Mouse (Mus musculus): Measurements from ENCODE around the gene Myo10. TPM values are rescaled to one million over a fixed set of nuclear protein-coding genes. Genes with fewer than 3 reads are reported as not detected.

Gene Myo10
- polyA plus RNA-seq, 1 experiment from 2014 or later: 38.0 TPM

- H3K36me3 ChIP-seq: peaks cover 4% of the 10 kb centered on the region
- H3K9me3 ChIP-seq: no peaks in the 10 kb centered on the region
- H3K4me3 ChIP-seq: peak overlapping the region; percentile 30; the same call in 1 of the 2 replicates
- WGBS: 59% methylated on average over 5 of the region's 5 CpGs
- H3K9ac ChIP-seq: no peak overlapping the region
- peak overlapping the region; percentile 97 for H3K27ac ChIP-seq
- no peak for ATAC-seq (ENCODE audit: borderline replicate concordance, extremely low read depth, low FRiP score, low TSS enrichment)
- peaks cover 47% of the 10 kb centered on the region for H3K4me1 ChIP-seq
- H3K4me2 ChIP-seq: peak overlapping the region; percentile 48
- H3K27me3 ChIP-seq: no peaks in the 10 kb centered on the region
Observed at GRCm38 (mm10) chr15:25760304-25760703, 138.0 kb downstream of the Myo10 start.

GRCm38 (mm10) chr15:25761049-25761448 is 138.7 kb downstream of the Myo10 start:
- Histone ChIP-seq H3K9ac (no peak overlapping the region), H3K36me3 (peaks cover 4% of the 10 kb centered on the region), H3K4me1 (peaks cover 52% of the 10 kb centered on the region), H3K4me2 (no peak overlapping the region), H3K27me3 (no peaks in the 10 kb centered on the region), H3K9me3 (no peaks in the 10 kb centered on the region), H3K4me3 (no peak overlapping the region), H3K27ac (no peak overlapping the region; the same call in 1 of the 2 replicates)
- 87% methylated on average over 2 of the region's 2 CpGs for WGBS
- ATAC-seq (ENCODE audit: borderline replicate concordance, extremely low read depth, low FRiP score, low TSS enrichment): no peak

- Histone ChIP-seq H3K36me3 (no peaks in the 10 kb centered on the region; the same call in 1 of the 2 replicates), H3K4me1 (peaks cover 55% of the 10 kb centered on the region), H3K9ac (no peak overlapping the region), H3K27ac (peak overlapping the region; percentile 17; the same call in 1 of the 2 replicates), H3K27me3 (no peaks in the 10 kb centered on the region), H3K4me3 (no peak overlapping the region), H3K4me2 (no peak overlapping the region), H3K9me3 (no peaks in the 10 kb centered on the region)
- peak; percentile 12; the same call in 1 of the 2 replicates for ATAC-seq (ENCODE audit: borderline replicate concordance, extremely low read depth, low FRiP score, low TSS enrichment)
- 38% methylated on average over 8 of the region's 8 CpGs for WGBS
Observed at GRCm38 (mm10) chr15:25761800-25762211, 139.5 kb downstream of the Myo10 start.

GRCm38 (mm10) chr15:25762306-25762705 is 140.0 kb downstream of the Myo10 start:
- WGBS: 34% methylated on average over 8 of the region's 8 CpGs
- Histone ChIP-seq H3K27ac (peak overlapping the region; percentile 17; the same call in 1 of the 2 replicates), H3K9ac (no peak overlapping the region), H3K36me3 (no peaks in the 10 kb centered on the region; the same call in 1 of the 2 replicates), H3K9me3 (no peaks in the 10 kb centered on the region), H3K27me3 (no peaks in the 10 kb centered on the region), H3K4me2 (no peak overlapping the region), H3K4me3 (no peak overlapping the region), H3K4me1 (peaks cover 60% of the 10 kb centered on the region)
- no peak for ATAC-seq (ENCODE audit: borderline replicate concordance, extremely low read depth, low FRiP score, low TSS enrichment)

- WGBS: 83% methylated on average over 7 of the region's 7 CpGs
- Histone ChIP-seq H3K4me2 (no peak overlapping the region), H3K4me3 (no peak overlapping the region), H3K27me3 (no peaks in the 10 kb centered on the region), H3K4me1 (peaks cover 65% of the 10 kb centered on the region), H3K9me3 (no peaks in the 10 kb centered on the region), H3K36me3 (no peaks in the 10 kb centered on the region; the same call in 1 of the 2 replicates), H3K9ac (no peak overlapping the region), H3K27ac (no peak overlapping the region)
- no peak for ATAC-seq (ENCODE audit: borderline replicate concordance, extremely low read depth, low FRiP score, low TSS enrichment)
Observed at GRCm38 (mm10) chr15:25763106-25763505, 140.8 kb downstream of the Myo10 start.

- H3K27me3 ChIP-seq: no peaks in the 10 kb centered on the region
- H3K36me3 ChIP-seq: no peaks in the 10 kb centered on the region; the same call in 1 of the 2 replicates
- 74% methylated on average over 13 of the region's 13 CpGs for WGBS
- no peak overlapping the region for H3K4me2 ChIP-seq
- no peaks in the 10 kb centered on the region for H3K9me3 ChIP-seq
- no peak overlapping the region for H3K4me3 ChIP-seq
- H3K27ac ChIP-seq: peak overlapping the region; percentile 25; the same call in 1 of the 2 replicates
- no peak overlapping the region for H3K9ac ChIP-seq
- H3K4me1 ChIP-seq: peaks cover 77% of the 10 kb centered on the region
- no peak for ATAC-seq (ENCODE audit: borderline replicate concordance, extremely low read depth, low FRiP score, low TSS enrichment)
Observed at GRCm38 (mm10) chr15:25764653-25765352, 142.5 kb downstream of the Myo10 start.

- H3K27me3 ChIP-seq: no peaks in the 10 kb centered on the region
- no peaks in the 10 kb centered on the region; the same call in 1 of the 2 replicates for H3K36me3 ChIP-seq
- H3K4me1 ChIP-seq: peaks cover 55% of the 10 kb centered on the region
- no peak overlapping the region for H3K4me3 ChIP-seq
- WGBS: 16% methylated on average over 6 of the region's 6 CpGs
- peak; percentile 74; the same call in 1 of the 2 replicates for ATAC-seq (ENCODE audit: borderline replicate concordance, extremely low read depth, low FRiP score, low TSS enrichment)
- H3K9ac ChIP-seq: no peak overlapping the region
- H3K27ac ChIP-seq: peak overlapping the region; percentile 83
- H3K4me2 ChIP-seq: peak overlapping the region; percentile 5; the same call in 1 of the 2 replicates
- H3K9me3 ChIP-seq: no peaks in the 10 kb centered on the region
Observed at GRCm38 (mm10) chr15:25767777-25768176, 145.5 kb downstream of the Myo10 start.

- Histone ChIP-seq H3K9ac (no peak overlapping the region), H3K27ac (no peak overlapping the region), H3K36me3 (no peaks in the 10 kb centered on the region), H3K4me1 (peaks cover 64% of the 10 kb centered on the region), H3K4me2 (no peak overlapping the region), H3K27me3 (no peaks in the 10 kb centered on the region), H3K4me3 (no peak overlapping the region), H3K9me3 (no peaks in the 10 kb centered on the region)
- no peak for ATAC-seq (ENCODE audit: borderline replicate concordance, extremely low read depth, low FRiP score, low TSS enrichment)
- 69% methylated on average over 9 of the region's 9 CpGs for WGBS
Observed at GRCm38 (mm10) chr15:25769524-25770255, 147.4 kb downstream of the Myo10 start.

GRCm38 (mm10) chr15:25771782-25772181 is 149.5 kb downstream of the Myo10 start:
- Histone ChIP-seq H3K4me2 (no peak overlapping the region), H3K9ac (no peak overlapping the region), H3K4me3 (no peak overlapping the region), H3K27ac (no peak overlapping the region), H3K36me3 (no peaks in the 10 kb centered on the region), H3K27me3 (no peaks in the 10 kb centered on the region), H3K9me3 (no peaks in the 10 kb centered on the region), H3K4me1 (peaks cover 64% of the 10 kb centered on the region)
- ATAC-seq (ENCODE audit: borderline replicate concordance, extremely low read depth, low FRiP score, low TSS enrichment): no peak
- 89% methylated on average over 10 of the region's 10 CpGs for WGBS

GRCm38 (mm10) chr15:25773711-25774513 is 151.6 kb downstream of the Myo10 start:
- 6% methylated on average over 21 of the region's 21 CpGs for WGBS
- no peaks in the 10 kb centered on the region for H3K9me3 ChIP-seq
- H3K9ac ChIP-seq: peak overlapping the region; percentile 43
- H3K4me1 ChIP-seq: peaks cover 44% of the 10 kb centered on the region
- peak; percentile 55; the same call in 1 of the 2 replicates for ATAC-seq (ENCODE audit: borderline replicate concordance, extremely low read depth, low FRiP score, low TSS enrichment)
- no peaks in the 10 kb centered on the region for H3K27me3 ChIP-seq
- peak overlapping the region; percentile 42 for H3K4me3 ChIP-seq
- H3K36me3 ChIP-seq: peaks cover 14% of the 10 kb centered on the region; the same call in 1 of the 2 replicates
- H3K27ac ChIP-seq: peak overlapping the region; percentile 94
- H3K4me2 ChIP-seq: peak overlapping the region; percentile 65

GRCm38 (mm10) chr15:25778937-25779336 is 156.6 kb downstream of the Myo10 start:
- no peak for ATAC-seq (ENCODE audit: borderline replicate concordance, extremely low read depth, low FRiP score, low TSS enrichment)
- peaks cover 62% of the 10 kb centered on the region for H3K36me3 ChIP-seq
- no peak overlapping the region for H3K9ac ChIP-seq
- WGBS: 74% methylated on average over 8 of the region's 8 CpGs
- no peaks in the 10 kb centered on the region for H3K27me3 ChIP-seq
- H3K4me2 ChIP-seq: no peak overlapping the region
- H3K4me1 ChIP-seq: peaks cover 23% of the 10 kb centered on the region
- no peak overlapping the region for H3K4me3 ChIP-seq
- no peaks in the 10 kb centered on the region for H3K9me3 ChIP-seq
- no peak overlapping the region for H3K27ac ChIP-seq

Data from lung, embryonic 15.5 days (tissue).